Mouse (Mus musculus) T-helper 17 cell (primary cell): ENCODE data around the gene Plk5.

Experiments
- in situ Hi-C, 2 experiments: fragments of 300-600 bp; cut with MboI, MseI; formaldehyde crosslinking; loops; 1 replicate in 1 of 2; 2 replicates in 1 of 2; pipeline ENCODE4 v1.15.1; 2025; ENCODE audit warnings: high pct_unique_total_duplicates in 2 of 2

Plk5 gene

GRCm38 (mm10) chr10:80407924-80408323 lies 51.7 kb downstream of the Plk5 start:
- in situ Hi-C loops = no loop called here

- in situ Hi-C loops = no loop called here
These were observed 56.6 kb downstream of the Plk5 start for GRCm38 (mm10) chr10:80412656-80413541.
